In genomic region chr10:13552646-13553497, GRCm38 (mm10) we compare ENCODE assay signal across 1 mouse cellular context.
TF ChIP-seq lines count a peak whose summit lies in the region.

Gene Adat2 (plus strand): TSS chr10:13552894.
Gene Pex3 (minus strand): TSS chr10:13553142.

TF ChIP-seq in CH12.LX, 34 proteins besides CTCF, POLR2A, EP300 and RAD21 (continued from another document):
- TF ChIP-seq NRF1 (IDR thresholded peaks at IDR 0.05; ENCODE audit: low read depth, low read length) (peak; percentile 59), ELF1 (IDR thresholded peaks at IDR 0.05; ENCODE audit: low read depth, low read length) (peak; percentile 81), TCF12 (IDR thresholded peaks at IDR 0.05; ENCODE audit: low read depth, low read length) (peak; percentile 93), USF1 (IDR thresholded peaks at IDR 0.05; ENCODE audit: low read depth, low read length) (no peak), USF2 (conservative IDR thresholded peaks at IDR 0.05; ENCODE audit: low read depth, low read length) (no peak), ZMIZ1 (IDR thresholded peaks at IDR 0.05; ENCODE audit: low read depth, low read length) (peak; percentile 85), MAZ (IDR thresholded peaks at IDR 0.05; ENCODE audit: low read depth, low read length) (peak; percentile 64; the same call in 1 of the 2 replicates), CHD2 (IDR thresholded peaks at IDR 0.05; ENCODE audit: low read length) (peak; percentile 69; the same call in 1 of the 2 replicates), UBTF (IDR thresholded peaks at IDR 0.05; ENCODE audit: low read depth, low read length) (peak; percentile 79; the same call in 1 of the 2 replicates), ETS1 (conservative IDR thresholded peaks at IDR 0.05; ENCODE audit: low read depth, low read length) (0 out of 2 replicates have a peak, but pooled peaks have one; percentile 10), ZC3H11A (IDR thresholded peaks at IDR 0.05; ENCODE audit: low read depth, low read length) (no peak), MYC (IDR thresholded peaks at IDR 0.05; ENCODE audit: low read depth, low read length) (peak; percentile 14; the same call in 1 of the 2 replicates)
